Mouse (Mus musculus): ENCODE measurements at regions not wholly inside any gene's neighbourhood (a gene's known extent, or its start where the extent isn't known, plus 50 kb on each side); places are given as distances from the start of the nearest gene placed in this dataset.
A peak's percentile ranks its signal among the peaks of the same experiment; 100 is the strongest.

GRCm38 (mm10) chr12:52622398-52622797 is 76.8 kb upstream of the Akap6 start:
- DNase-seq (ENCODE audit: low spot score) = no peak

- peak; percentile 48 for DNase-seq (ENCODE audit: low spot score)
Measured at GRCm38 (mm10) chr12:52623416-52624108, 75.6 kb upstream of the Akap6 start.

- no peak for DNase-seq (ENCODE audit: low spot score)
Measured at GRCm38 (mm10) chr12:52624871-52625270, 74.3 kb upstream of the Akap6 start.

- no peak for DNase-seq (ENCODE audit: low spot score)
Measured at GRCm38 (mm10) chr12:52628771-52629170, 70.4 kb upstream of the Akap6 start.

- no peak for DNase-seq (ENCODE audit: low spot score)
Measured at GRCm38 (mm10) chr12:52635121-52635878, 63.9 kb upstream of the Akap6 start.

- no peak for DNase-seq (ENCODE audit: low spot score)
Measured at GRCm38 (mm10) chr12:52636186-52636881, 62.8 kb upstream of the Akap6 start.

- no peak for DNase-seq (ENCODE audit: low spot score)
Measured at GRCm38 (mm10) chr12:52636920-52637319, 62.3 kb upstream of the Akap6 start.

- peak; percentile 65 for DNase-seq (ENCODE audit: low spot score)
Measured at GRCm38 (mm10) chr12:52637506-52638249, 61.5 kb upstream of the Akap6 start.

GRCm38 (mm10) chr12:52638461-52638860 is 60.7 kb upstream of the Akap6 start:
- no peak for DNase-seq (ENCODE audit: low spot score)

- no peak for DNase-seq (ENCODE audit: low spot score)
Measured at GRCm38 (mm10) chr12:52644059-52644458, 55.1 kb upstream of the Akap6 start.
